Mouse (Mus musculus) olfactory bulb, adult 2 months (tissue): ENCODE data around the gene Oxct2b.

Source experiments
- CTCF ChIP-seq: fragments of 200-500 bp; IDR thresholded peaks from 2 replicates; pipeline ENCODE4 v1.5.1; 2012; ENCODE audit warnings: low read depth, mild to moderate bottlenecking, low read length, moderate library complexity; ENCODE audit not compliant: insufficient read depth
- POLR2A ChIP-seq: fragments of 200-500 bp; IDR thresholded peaks from 2 replicates; pipeline ENCODE4 v1.6.1; 2012; ENCODE audit warnings: mild to moderate bottlenecking, low read depth, low read length, moderate library complexity; ENCODE audit not compliant: insufficient read depth

DNA sequence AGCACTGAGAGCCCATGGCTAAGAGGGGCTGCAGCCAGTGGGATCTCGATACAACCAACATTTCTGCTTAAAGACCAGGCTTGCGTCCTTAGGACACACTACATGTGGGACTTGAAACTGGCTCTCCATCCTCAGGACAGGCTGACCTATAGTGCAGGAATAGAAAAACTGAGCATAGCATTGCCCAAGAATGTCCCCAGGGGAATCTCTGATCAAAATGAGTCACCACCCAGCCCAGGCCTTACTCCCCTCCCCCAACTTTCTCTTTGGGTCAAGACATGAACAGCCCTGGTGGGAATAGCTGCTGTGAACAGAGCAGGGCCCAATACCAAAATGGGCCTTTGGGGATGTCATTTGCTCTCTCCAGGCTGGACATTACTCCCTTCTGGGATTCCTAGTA lies 9.2 kb upstream of the Oxct2b start:
- TF ChIP-seq POLR2A (no peak), CTCF (no peak)
